Mouse (Mus musculus): ENCODE data around the gene Phldb2. TPM values are rescaled to one million over a fixed set of nuclear protein-coding genes. Genes with fewer than 3 reads are reported as not detected.

The Phldb2 gene
- total and polyA plus RNA-seq, 3 experiments, result 0.55 TPM; not detected in 2

GRCm38 (mm10) chr16:45945649-45946048 lies 7.7 kb downstream of the Phldb2 start:
- ATAC-seq (ENCODE audit: extremely low read depth, insufficient number of reproducible peaks, low FRiP score, poor library complexity, severe bottlenecking), result no peak

GRCm38 (mm10) chr16:45945174-45945631 lies 8.2 kb downstream of the Phldb2 start:
- DNase-seq (ENCODE audit: low spot score) (no peak), ATAC-seq (ENCODE audit: extremely low read depth, insufficient number of reproducible peaks, low FRiP score, poor library complexity, severe bottlenecking) (no peak)
- Histone ChIP-seq H3K4me3 (ENCODE audit: low read depth, low read length) (no peak overlapping the region), H3K27me3 (ENCODE audit: insufficient read depth, low read length) (no peaks in the 10 kb centered on the region), H3K9me3 (replicated peaks) (peaks cover 9% of the 10 kb centered on the region; the same call in 1 of the 2 replicates), H3K36me3 (replicated peaks) (no peaks in the 10 kb centered on the region), H3K4me1 (ENCODE audit: insufficient read depth, low read depth, low read length) (peaks cover 5% of the 10 kb centered on the region)
- TF ChIP-seq GATA1 (IDR thresholded peaks at IDR 0.05; ENCODE audit: borderline replicate concordance, low read length) (no peak), TAL1 (conservative IDR thresholded peaks at IDR 0.05; ENCODE audit: low read depth, low read length) (no peak), CTCF (IDR thresholded peaks at IDR 0.05; ENCODE audit: low read depth, low read length) (no peak), GATA2 (IDR thresholded peaks at IDR 0.05; ENCODE audit: borderline replicate concordance, low read depth, low read length) (no peak), POLR2AphosphoS5 (IDR thresholded peaks at IDR 0.05; ENCODE audit: insufficient replicate concordance, low read depth, low read length) (no peak)

More at GRCm38 (mm10) chr16:45945649-45946048, 7.7 kb downstream of the Phldb2 start:
- no peak for DNase-seq (ENCODE audit: low spot score)
- TF ChIP-seq POLR2AphosphoS5 (IDR thresholded peaks at IDR 0.05; ENCODE audit: insufficient replicate concordance, low read depth, low read length), result no peak
- no peak for TF ChIP-seq TAL1 (conservative IDR thresholded peaks at IDR 0.05; ENCODE audit: low read depth, low read length)
- no peak for TF ChIP-seq GATA1 (IDR thresholded peaks at IDR 0.05; ENCODE audit: borderline replicate concordance, low read length)
- TF ChIP-seq GATA2 (IDR thresholded peaks at IDR 0.05; ENCODE audit: borderline replicate concordance, low read depth, low read length), result no peak
- no peak for TF ChIP-seq CTCF (IDR thresholded peaks at IDR 0.05; ENCODE audit: low read depth, low read length)
- peaks cover 5% of the 10 kb centered on the region for H3K4me1 ChIP-seq (ENCODE audit: insufficient read depth, low read depth, low read length)
- H3K36me3 ChIP-seq (replicated peaks), result no peaks in the 10 kb centered on the region
- H3K9me3 ChIP-seq (replicated peaks), result peaks cover 8% of the 10 kb centered on the region; the same call in 1 of the 2 replicates
- no peak overlapping the region for H3K4me3 ChIP-seq (ENCODE audit: low read depth, low read length)
- H3K27me3 ChIP-seq (ENCODE audit: insufficient read depth, low read length), result no peaks in the 10 kb centered on the region

GRCm38 (mm10) chr16:45942169-45942891 lies 11.1 kb downstream of the Phldb2 start:
- Histone ChIP-seq H3K4me3 (ENCODE audit: low read depth, low read length) (no peak overlapping the region), H3K36me3 (replicated peaks) (no peaks in the 10 kb centered on the region), H3K9me3 (replicated peaks) (peaks cover 15% of the 10 kb centered on the region), H3K27me3 (ENCODE audit: insufficient read depth, low read length) (no peaks in the 10 kb centered on the region), H3K4me1 (ENCODE audit: insufficient read depth, low read depth, low read length) (peaks cover 5% of the 10 kb centered on the region)
- no peak for DNase-seq (ENCODE audit: low spot score)
- peak; percentile 79 for ATAC-seq (ENCODE audit: extremely low read depth, insufficient number of reproducible peaks, low FRiP score, poor library complexity, severe bottlenecking)
- TF ChIP-seq CTCF (IDR thresholded peaks at IDR 0.05; ENCODE audit: low read depth, low read length) (no peak), GATA1 (IDR thresholded peaks at IDR 0.05; ENCODE audit: borderline replicate concordance, low read length) (no peak), TAL1 (conservative IDR thresholded peaks at IDR 0.05; ENCODE audit: low read depth, low read length) (no peak), GATA2 (IDR thresholded peaks at IDR 0.05; ENCODE audit: borderline replicate concordance, low read depth, low read length) (no peak), POLR2AphosphoS5 (IDR thresholded peaks at IDR 0.05; ENCODE audit: insufficient replicate concordance, low read depth, low read length) (no peak)

GRCm38 (mm10) chr16:45940701-45941100 lies 12.7 kb downstream of the Phldb2 start:
- H3K4me3 ChIP-seq (ENCODE audit: low read depth, low read length), result no peak overlapping the region

GRCm38 (mm10) chr16:45939436-45939835 lies 14.0 kb downstream of the Phldb2 start:
- Histone ChIP-seq H3K4me1 (ENCODE audit: insufficient read depth, low read depth, low read length) (peaks cover 5% of the 10 kb centered on the region), H3K9me3 (replicated peaks) (peaks cover 11% of the 10 kb centered on the region), H3K4me3 (ENCODE audit: low read depth, low read length) (no peak overlapping the region), H3K27me3 (ENCODE audit: insufficient read depth, low read length) (no peaks in the 10 kb centered on the region), H3K36me3 (replicated peaks) (no peaks in the 10 kb centered on the region)
- no peak for TF ChIP-seq CTCF (IDR thresholded peaks at IDR 0.05; ENCODE audit: low read depth, low read length)
- ATAC-seq (ENCODE audit: extremely low read depth, insufficient number of reproducible peaks, low FRiP score, poor library complexity, severe bottlenecking) (no peak), DNase-seq (ENCODE audit: low spot score) (no peak)

More at GRCm38 (mm10) chr16:45940701-45941100, 12.7 kb downstream of the Phldb2 start:
- DNase-seq (ENCODE audit: low spot score) (no peak), ATAC-seq (ENCODE audit: extremely low read depth, insufficient number of reproducible peaks, low FRiP score, poor library complexity, severe bottlenecking) (no peak)
- no peak for TF ChIP-seq POLR2AphosphoS5 (IDR thresholded peaks at IDR 0.05; ENCODE audit: insufficient replicate concordance, low read depth, low read length)
- no peak for TF ChIP-seq GATA1 (IDR thresholded peaks at IDR 0.05; ENCODE audit: borderline replicate concordance, low read length)
- no peak for TF ChIP-seq CTCF (IDR thresholded peaks at IDR 0.05; ENCODE audit: low read depth, low read length)
- TF ChIP-seq TAL1 (conservative IDR thresholded peaks at IDR 0.05; ENCODE audit: low read depth, low read length), result no peak
- TF ChIP-seq GATA2 (IDR thresholded peaks at IDR 0.05; ENCODE audit: borderline replicate concordance, low read depth, low read length), result no peak
- Histone ChIP-seq H3K27me3 (ENCODE audit: insufficient read depth, low read length) (no peaks in the 10 kb centered on the region), H3K36me3 (replicated peaks) (no peaks in the 10 kb centered on the region), H3K9me3 (replicated peaks) (peaks cover 15% of the 10 kb centered on the region), H3K4me1 (ENCODE audit: insufficient read depth, low read depth, low read length) (peaks cover 5% of the 10 kb centered on the region)

- peaks cover 5% of the 10 kb centered on the region for H3K4me1 ChIP-seq (ENCODE audit: insufficient read depth, low read depth, low read length)
- peaks cover 11% of the 10 kb centered on the region for H3K9me3 ChIP-seq (replicated peaks)
- no peak for DNase-seq (ENCODE audit: low spot score)
- no peaks in the 10 kb centered on the region for H3K27me3 ChIP-seq (ENCODE audit: insufficient read depth, low read length)
- TF ChIP-seq CTCF (IDR thresholded peaks at IDR 0.05; ENCODE audit: low read depth, low read length) (no peak), POLR2AphosphoS5 (IDR thresholded peaks at IDR 0.05; ENCODE audit: insufficient replicate concordance, low read depth, low read length) (no peak), GATA1 (IDR thresholded peaks at IDR 0.05; ENCODE audit: borderline replicate concordance, low read length) (no peak), TAL1 (conservative IDR thresholded peaks at IDR 0.05; ENCODE audit: low read depth, low read length) (no peak), GATA2 (IDR thresholded peaks at IDR 0.05; ENCODE audit: borderline replicate concordance, low read depth, low read length) (no peak)
- ATAC-seq (ENCODE audit: extremely low read depth, insufficient number of reproducible peaks, low FRiP score, poor library complexity, severe bottlenecking), result no peak
- no peaks in the 10 kb centered on the region for H3K36me3 ChIP-seq (replicated peaks)
- no peak overlapping the region for H3K4me3 ChIP-seq (ENCODE audit: low read depth, low read length)
Measured at GRCm38 (mm10) chr16:45937381-45937780, 16.0 kb downstream of the Phldb2 start.
